Mouse (Mus musculus): ENCODE results near the gene Teddm2.

Teddm2 gene

DNA sequence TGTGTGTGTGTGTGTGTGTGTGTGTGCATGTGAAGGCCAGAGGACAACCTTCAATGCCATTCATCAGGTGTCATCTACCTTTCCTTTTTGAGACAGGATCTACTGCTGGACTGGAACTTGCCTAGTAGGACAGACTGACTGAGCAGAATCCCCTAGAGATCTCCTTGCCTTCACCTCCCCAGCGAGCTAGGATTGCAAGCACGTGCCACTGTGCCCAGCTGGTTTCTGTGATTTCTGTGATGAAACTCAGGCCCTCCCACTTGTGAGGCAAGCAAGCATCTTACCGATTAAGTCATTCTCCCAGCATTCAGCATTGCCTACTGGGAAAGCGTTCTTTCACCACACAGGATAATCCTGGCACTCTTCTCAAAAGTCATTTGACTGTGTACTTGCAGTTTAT lies 69.3 kb downstream of the Teddm2 start:
- no peak for DNase-seq (ENCODE audit: low spot score in 2 of 2)

DNA sequence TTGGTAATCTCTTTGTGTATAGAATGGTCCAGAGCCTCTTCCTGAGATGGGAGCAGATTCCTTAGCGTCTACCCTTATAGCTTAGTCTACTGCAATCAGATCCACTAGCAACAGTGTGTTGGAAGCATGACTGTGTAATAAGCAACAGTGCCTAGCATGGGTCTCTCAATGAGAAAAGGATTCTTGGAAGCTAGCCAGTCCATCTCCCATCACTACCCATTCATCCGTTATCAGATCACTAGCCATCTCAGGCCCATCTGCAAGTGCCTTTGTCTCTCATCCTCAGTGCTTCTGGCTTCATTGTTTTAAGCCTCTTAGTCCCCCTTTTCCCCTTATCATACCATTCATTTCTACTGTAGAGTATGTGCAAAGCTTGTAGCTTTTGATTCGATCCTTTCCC lies 79.8 kb downstream of the Teddm2 start:
- no peak for DNase-seq (ENCODE audit: low spot score in 2 of 2)

DNA sequence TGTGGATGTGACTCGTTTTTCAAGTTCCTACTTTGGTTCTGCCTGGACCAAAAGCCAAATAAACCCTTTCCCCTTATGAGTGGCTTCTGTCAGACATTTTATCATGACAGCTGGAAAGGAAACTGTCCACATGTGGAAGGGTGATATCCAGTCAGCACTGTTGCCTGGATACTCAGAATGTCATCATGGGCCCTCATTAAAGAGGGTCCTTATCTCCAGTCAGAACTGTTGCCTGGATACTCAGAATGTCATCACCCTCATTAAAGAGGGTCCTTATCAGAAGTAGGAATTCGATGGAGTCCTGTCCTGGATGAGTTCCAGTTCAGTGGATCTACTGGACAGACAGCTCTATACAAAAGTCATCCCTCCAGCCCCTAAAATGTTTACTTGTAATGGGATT lies 85.8 kb downstream of the Teddm2 start:
- no peak for DNase-seq (ENCODE audit: low spot score in 2 of 2)

DNA sequence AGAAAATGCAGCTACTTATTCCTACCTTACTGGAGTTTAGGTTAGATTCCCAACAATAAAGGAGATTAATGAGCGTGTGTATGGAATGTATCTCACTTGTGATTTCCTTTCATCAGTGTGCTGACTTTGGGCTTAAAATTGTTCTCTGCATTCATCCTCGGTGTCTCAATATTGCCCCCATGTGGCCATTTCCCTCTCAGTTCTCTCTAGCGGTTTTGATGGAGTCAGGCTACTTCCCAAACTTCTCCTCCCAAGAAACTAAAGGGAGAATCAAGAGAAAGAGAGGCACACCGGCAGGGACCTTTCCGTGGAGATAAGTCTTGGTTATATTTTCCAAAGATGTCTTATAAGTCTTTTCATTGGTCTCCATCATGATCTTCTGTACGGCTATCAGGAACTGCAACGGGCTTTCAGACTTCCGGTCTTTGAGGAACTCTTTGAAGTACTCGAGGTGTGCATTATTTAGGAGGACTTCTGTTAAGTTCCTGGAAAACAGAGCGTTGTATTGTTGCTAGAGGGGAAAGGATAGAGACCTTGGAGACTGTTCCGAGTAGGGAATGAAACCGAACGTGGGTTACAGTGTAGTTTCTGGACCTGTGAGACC lies 92.5 kb downstream of the Teddm2 start:
- peak; percentile 46 to 74 for DNase-seq (ENCODE audit: low spot score in 2 of 2)

DNA sequence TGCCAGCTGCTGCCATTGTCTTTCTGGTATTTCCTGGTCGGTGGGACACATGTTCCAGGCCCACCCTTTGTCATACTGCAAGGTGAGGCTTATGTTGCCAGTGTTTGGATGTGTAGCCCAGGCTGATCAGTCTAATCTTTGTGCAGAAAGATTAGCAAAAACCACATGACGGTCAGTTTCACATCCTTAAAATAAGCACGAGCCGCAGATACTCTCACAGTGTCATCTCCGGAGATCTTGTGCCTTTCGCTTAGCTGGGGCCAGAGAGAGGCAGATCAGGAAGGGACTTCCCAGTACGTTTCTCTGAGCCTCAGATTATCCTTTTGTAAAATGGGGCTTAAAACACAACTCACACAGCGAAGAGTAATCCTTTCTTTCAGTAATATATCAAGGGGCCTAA lies 96.5 kb downstream of the Teddm2 start:
- DNase-seq (ENCODE audit: low spot score in 2 of 2), result no peak

DNA sequence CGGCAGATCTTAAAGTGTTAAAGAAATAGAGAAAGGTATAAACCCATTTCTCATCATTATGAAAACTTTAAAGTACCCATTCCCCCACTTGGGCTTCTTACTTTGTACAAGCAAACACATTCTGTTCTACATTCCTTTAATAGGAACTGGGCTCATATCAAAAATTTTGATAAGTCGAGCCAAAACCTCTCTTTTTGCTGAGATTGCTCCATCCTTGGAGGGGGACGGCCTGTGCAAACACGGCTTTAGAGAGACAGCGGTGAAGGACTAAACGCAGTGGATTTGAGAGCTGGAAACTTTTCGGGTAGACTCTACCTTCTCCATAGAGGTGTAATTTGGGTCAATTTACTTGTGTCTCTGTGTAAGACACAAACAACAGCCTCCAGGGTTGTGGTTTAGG lies 97.3 kb downstream of the Teddm2 start:
- no peak for DNase-seq (ENCODE audit: low spot score in 2 of 2)
